Mouse (Mus musculus): ENCODE data around the gene Gltpd2. TPM values are rescaled to one million over a fixed set of nuclear protein-coding genes. Genes with fewer than 3 reads are reported as not detected.
"Not testable (repeated sequence)": the region's sequence is repeated elsewhere in the genome, so short reads cannot be mapped to it uniquely, and the experiment has no call there.

Gene Gltpd2
- total and polyA plus RNA-seq, 3 experiments, result not detected

DNA sequence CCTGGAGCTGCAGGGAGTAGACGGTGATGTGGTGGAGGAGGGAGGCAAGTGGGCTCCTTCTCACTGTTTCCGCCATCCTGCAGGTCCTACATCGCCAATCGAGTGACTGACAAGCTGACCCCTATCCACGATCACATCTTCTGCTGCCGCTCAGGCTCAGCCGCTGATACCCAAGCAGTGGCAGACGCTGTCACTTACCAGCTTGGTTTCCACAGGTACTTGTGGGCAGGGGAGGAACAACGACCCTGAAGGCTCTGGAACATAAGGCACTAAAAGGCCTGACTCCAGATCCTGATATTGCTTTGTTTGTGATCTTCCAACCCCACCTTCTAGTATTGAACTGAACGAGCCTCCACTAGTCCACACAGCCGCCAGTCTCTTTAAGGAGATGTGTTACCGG lies 7.2 kb downstream of the Gltpd2 start:
- Histone ChIP-seq H3K27me3 (ENCODE audit: control insufficient read depth, insufficient read depth, low read length) (no peaks in the 10 kb centered on the region), H3K4me1 (ENCODE audit: control insufficient read depth, insufficient read depth, low read length) (peaks cover 3% of the 10 kb centered on the region), H3K9ac (ENCODE audit: low read depth, low read length) (no peak overlapping the region), H3K4me3 (no peak overlapping the region), H3K27ac (no peak overlapping the region), H3K79me2 (replicated peaks; ENCODE audit: control insufficient read depth, insufficient read depth, low read length) (no peaks in the 10 kb centered on the region), H3K36me3 (ENCODE audit: control insufficient read depth, insufficient read depth, low read length) (peaks cover 2% of the 10 kb centered on the region)
- TF ChIP-seq CTCF (IDR thresholded peaks at IDR 0.05), result no peak
- no peak for TF ChIP-seq POLR2A (IDR thresholded peaks at IDR 0.05; ENCODE audit: insufficient read depth, low read depth, low read length)
- no peak for TF ChIP-seq EP300 (IDR thresholded peaks at IDR 0.05; ENCODE audit: insufficient read depth, low read depth, low read length)
- 83% methylated on average over 12 of the region's 12 CpGs for WGBS
- no peak for DNase-seq
- intact Hi-C loops (cut with DNase I), result no loop called here

DNA sequence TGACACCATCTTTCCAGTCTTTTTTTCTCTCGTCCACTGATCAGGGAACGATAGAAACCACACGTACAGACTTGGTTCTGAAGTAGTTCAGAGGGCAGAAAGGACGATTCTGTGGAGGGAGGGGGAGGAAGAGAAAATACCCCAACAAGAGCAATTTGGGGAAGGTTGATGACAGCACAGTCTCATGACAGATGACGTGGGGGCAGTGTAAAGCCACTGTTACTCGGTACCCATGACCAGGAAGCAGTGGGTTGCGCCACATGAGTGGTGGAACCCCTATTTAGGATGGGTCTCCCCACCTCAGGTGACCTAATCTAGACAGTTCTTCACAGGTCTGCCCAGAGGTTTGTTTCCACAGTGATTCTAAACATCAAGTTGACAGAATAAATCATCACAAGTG lies 9.6 kb downstream of the Gltpd2 start:
- WGBS, result 74% methylated on average over 7 of the region's 7 CpGs
- no peak for DNase-seq

DNA sequence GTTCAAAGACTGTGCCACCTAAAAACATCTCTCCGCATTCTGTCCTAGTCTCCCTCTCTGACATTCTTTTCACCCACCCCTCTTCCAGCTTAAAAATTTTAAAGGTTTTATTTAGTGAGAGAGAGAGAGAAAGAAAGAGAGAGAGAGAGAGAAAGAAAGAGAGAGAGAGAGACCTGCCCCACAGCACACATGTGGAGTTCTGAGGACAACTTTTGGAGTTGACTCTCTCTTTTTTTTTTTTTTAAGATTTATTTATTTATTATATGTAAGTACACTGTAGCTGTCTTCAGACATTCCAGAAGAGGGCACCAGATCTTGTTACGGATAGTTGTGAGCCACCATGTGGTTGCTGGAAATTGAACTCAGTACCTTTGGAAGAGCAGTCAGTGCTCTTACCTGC lies 12.1 kb downstream of the Gltpd2 start:
- H3K36me3 ChIP-seq (ENCODE audit: control insufficient read depth, insufficient read depth, low read length); H3K27ac ChIP-seq; H3K9ac ChIP-seq (ENCODE audit: low read depth, low read length); intact Hi-C loops (cut with DNase I); H3K4me1 ChIP-seq (ENCODE audit: control insufficient read depth, insufficient read depth, low read length); DNase-seq; H3K27me3 ChIP-seq (ENCODE audit: control insufficient read depth, insufficient read depth, low read length); H3K79me2 ChIP-seq (replicated peaks; ENCODE audit: control insufficient read depth, insufficient read depth, low read length); H3K4me3 ChIP-seq: not testable (repeated sequence)
- WGBS, result 72% methylated on average over 2 of the region's 2 CpGs
- peak; percentile 25; the same call in 1 of the 2 replicates for TF ChIP-seq CTCF (IDR thresholded peaks at IDR 0.05)

More for the DNA sequence above, 9.6 kb downstream of the Gltpd2 start:
- TF ChIP-seq POLR2A (IDR thresholded peaks at IDR 0.05; ENCODE audit: insufficient read depth, low read depth, low read length), result no peak
- no peak for TF ChIP-seq EP300 (IDR thresholded peaks at IDR 0.05; ENCODE audit: insufficient read depth, low read depth, low read length)
- TF ChIP-seq CTCF (IDR thresholded peaks at IDR 0.05), result no peak
- no peak overlapping the region for H3K9ac ChIP-seq (ENCODE audit: low read depth, low read length)
- H3K4me3 ChIP-seq, result no peak overlapping the region
- intact Hi-C loops (cut with DNase I), result no loop called here
- peaks cover 2% of the 10 kb centered on the region for H3K36me3 ChIP-seq (ENCODE audit: control insufficient read depth, insufficient read depth, low read length)
- peaks cover 3% of the 10 kb centered on the region for H3K4me1 ChIP-seq (ENCODE audit: control insufficient read depth, insufficient read depth, low read length)
- H3K27me3 ChIP-seq (ENCODE audit: control insufficient read depth, insufficient read depth, low read length), result no peaks in the 10 kb centered on the region
- H3K27ac ChIP-seq, result no peak overlapping the region
- H3K79me2 ChIP-seq (replicated peaks; ENCODE audit: control insufficient read depth, insufficient read depth, low read length), result no peaks in the 10 kb centered on the region

DNA sequence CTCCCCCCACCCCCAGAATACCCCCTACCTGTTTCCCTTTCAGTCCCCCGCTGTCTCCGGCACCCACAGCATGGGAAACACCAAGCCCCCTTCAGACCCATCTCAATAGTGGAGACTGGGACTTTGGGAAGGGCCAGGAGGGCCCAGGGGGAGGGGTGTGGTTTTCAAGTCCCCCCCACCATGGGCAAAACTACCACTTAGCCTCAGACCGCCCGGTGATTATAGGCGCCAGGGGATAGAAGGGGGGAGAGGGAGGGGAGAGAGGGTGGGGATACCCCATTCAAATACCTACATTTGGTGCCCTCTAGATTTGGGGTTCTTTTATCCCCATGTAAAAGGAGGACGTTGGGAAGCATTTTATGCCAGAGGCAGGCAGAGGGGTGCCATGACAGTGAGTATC lies 13.8 kb downstream of the Gltpd2 start, which contains the start of gene Gm40193:
TSS of gene Gm40193 (minus strand) at position 101 of the 400 bp plus-strand sequence.
- no peak within 1 kb of the TSS for H3K9ac ChIP-seq (ENCODE audit: low read depth, low read length)
- H3K27ac ChIP-seq, result no peak within 1 kb of the TSS
- whole genome bisulfite sequencing, result 82% methylated on average over 6 of the region's 6 CpGs
- no peaks in the 10 kb centered on the region for H3K4me1 ChIP-seq (ENCODE audit: control insufficient read depth, insufficient read depth, low read length)
- H3K4me3 ChIP-seq, result no peak within 1 kb of the TSS
- no peak for DNase-seq
- intact Hi-C loops (cut with DNase I), result no loop called here
- H3K27me3 ChIP-seq (ENCODE audit: control insufficient read depth, insufficient read depth, low read length), result no peaks in the 10 kb centered on the region
- no peaks in the 10 kb centered on the region for H3K79me2 ChIP-seq (replicated peaks; ENCODE audit: control insufficient read depth, insufficient read depth, low read length)
- TF ChIP-seq EP300 (IDR thresholded peaks at IDR 0.05; ENCODE audit: insufficient read depth, low read depth, low read length), result no peak
- no peak for TF ChIP-seq POLR2A (IDR thresholded peaks at IDR 0.05; ENCODE audit: insufficient read depth, low read depth, low read length)
- no peak for TF ChIP-seq CTCF (IDR thresholded peaks at IDR 0.05)
- H3K36me3 ChIP-seq (ENCODE audit: control insufficient read depth, insufficient read depth, low read length), result no peaks in the 10 kb centered on the region

DNA sequence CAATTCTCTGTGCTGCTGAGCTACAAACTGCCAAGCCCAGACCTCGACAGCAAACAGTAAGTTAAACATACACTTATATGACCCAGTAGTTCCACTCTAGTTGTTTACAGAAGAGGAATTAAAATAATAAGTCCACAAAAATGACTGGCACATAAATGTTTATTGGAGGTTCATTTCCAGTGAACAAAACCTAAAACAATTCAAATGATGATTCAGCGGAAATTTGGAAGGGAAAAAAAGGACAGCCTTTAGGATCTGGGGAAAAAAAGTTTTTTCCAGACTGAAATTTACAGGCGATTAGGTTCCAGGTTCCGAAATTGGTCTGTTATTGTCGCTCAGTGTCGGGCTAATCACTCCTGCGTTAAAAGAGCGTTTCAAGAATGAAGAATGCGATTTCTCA lies 20.4 kb downstream of the Gltpd2 start:
- DNase-seq, result no peak
- 12% methylated on average over 9 of the region's 9 CpGs for WGBS
- H3K4me1 ChIP-seq (ENCODE audit: control insufficient read depth, insufficient read depth, low read length), result no peaks in the 10 kb centered on the region; the same call in 1 of the 2 replicates
- H3K36me3 ChIP-seq (ENCODE audit: control insufficient read depth, insufficient read depth, low read length), result no peaks in the 10 kb centered on the region
- H3K79me2 ChIP-seq (replicated peaks; ENCODE audit: control insufficient read depth, insufficient read depth, low read length), result no peaks in the 10 kb centered on the region
- H3K9ac ChIP-seq (ENCODE audit: low read depth, low read length), result peak overlapping the region; percentile 76
- intact Hi-C loops (cut with DNase I), result loop anchor here (2.0 kb wide), 1 partner anchor 23 kb away; the partner anchor contains the start of gene Mink1
- H3K4me3 ChIP-seq, result peak overlapping the region; percentile 70
- no peaks in the 10 kb centered on the region for H3K27me3 ChIP-seq (ENCODE audit: control insufficient read depth, insufficient read depth, low read length)
- TF ChIP-seq CTCF (IDR thresholded peaks at IDR 0.05), result no peak
- TF ChIP-seq EP300 (IDR thresholded peaks at IDR 0.05; ENCODE audit: insufficient read depth, low read depth, low read length), result no peak
- TF ChIP-seq POLR2A (IDR thresholded peaks at IDR 0.05; ENCODE audit: insufficient read depth, low read depth, low read length), result no peak
- H3K27ac ChIP-seq, result peak overlapping the region; percentile 83

DNA sequence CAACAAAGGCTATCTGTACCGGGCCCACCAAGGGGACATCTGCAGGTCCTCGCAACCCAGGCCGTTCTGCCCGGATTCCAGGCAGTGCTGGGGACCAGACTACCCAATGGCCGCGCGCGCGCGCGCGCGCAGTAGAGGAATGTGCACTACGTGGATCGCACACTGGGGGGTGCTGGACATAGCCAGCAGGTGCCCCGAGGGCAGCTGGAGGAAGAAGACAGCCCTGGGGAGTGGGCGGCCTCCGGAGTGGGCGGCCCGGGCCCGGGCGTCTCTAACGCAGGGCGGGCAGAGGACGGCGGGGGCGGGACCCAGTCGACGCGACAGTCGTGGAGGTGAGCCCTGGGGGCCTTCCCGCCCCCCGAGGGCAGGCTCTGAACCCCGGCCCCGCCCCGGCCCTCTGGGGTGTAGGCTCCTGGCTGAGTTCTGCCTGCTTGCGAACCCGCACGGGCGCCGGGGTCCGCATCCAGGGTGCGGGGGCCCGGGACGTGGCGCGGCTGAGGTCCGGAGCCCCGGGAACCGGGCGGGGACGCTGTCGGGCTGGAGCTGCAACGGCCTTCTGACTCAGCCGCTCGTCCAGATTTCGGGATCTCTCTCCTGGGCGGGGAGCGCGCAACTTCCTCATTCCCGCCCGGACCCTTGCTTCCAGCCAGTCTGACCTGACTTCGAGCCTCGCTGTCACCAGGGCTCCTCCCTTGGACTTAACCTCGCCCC lies 21.0 kb downstream of the Gltpd2 start, which contains the start of gene Pld2:
TSS of gene Pld2 (plus strand) at position 188 of the 711 bp plus-strand sequence.
- peak; percentile 81 for TF ChIP-seq CTCF (IDR thresholded peaks at IDR 0.05)
- peak; percentile 24; the same call in 1 of the 2 replicates for TF ChIP-seq EP300 (IDR thresholded peaks at IDR 0.05; ENCODE audit: insufficient read depth, low read depth, low read length)
- peak; percentile 68 for TF ChIP-seq POLR2A (IDR thresholded peaks at IDR 0.05; ENCODE audit: insufficient read depth, low read depth, low read length)
- Histone ChIP-seq H3K9ac (ENCODE audit: low read depth, low read length) (peak within 1 kb of the TSS; percentile 76), H3K4me1 (ENCODE audit: control insufficient read depth, insufficient read depth, low read length) (no peaks in the 10 kb centered on the region; the same call in 1 of the 2 replicates), H3K27ac (peak within 1 kb of the TSS; percentile 83), H3K4me3 (peak within 1 kb of the TSS; percentile 70), H3K36me3 (ENCODE audit: control insufficient read depth, insufficient read depth, low read length) (no peaks in the 10 kb centered on the region), H3K27me3 (ENCODE audit: control insufficient read depth, insufficient read depth, low read length) (no peaks in the 10 kb centered on the region), H3K79me2 (replicated peaks; ENCODE audit: control insufficient read depth, insufficient read depth, low read length) (no peaks in the 10 kb centered on the region)
- WGBS, result 1% methylated on average over 53 of the region's 65 CpGs
- intact Hi-C loops (cut with DNase I), result loop anchor here (1.0 to 2.0 kb wide), 3 partner anchors 15 to 65 kb away; partner anchors contain the start of genes Mink1 and Psmb6
- peak; percentile 91 to 94 for DNase-seq

Data from heart, adult 2 months (tissue).